Mouse (Mus musculus) brain, adult 2 months (tissue): ENCODE data around the gene Whrn.
A peak's percentile ranks its signal among the peaks of the same experiment; 100 is the strongest.

ENCODE experiments used
- DNase-seq: peaks from one replicate; pipeline ENCODE4 v3.0.0; 2011; ENCODE audit warnings: low read depth, low spot score

Whrn gene

GRCm38 (mm10) chr4:63409317-63409907 is 86.4 kb downstream of the Whrn start:
- DNase-seq, result peak; percentile 43

- peak; percentile 58 for DNase-seq
Measured at GRCm38 (mm10) chr4:63408649-63409048, 87.1 kb downstream of the Whrn start.

GRCm38 (mm10) chr4:63408247-63408646 is 87.5 kb downstream of the Whrn start:
- peak; percentile 17 for DNase-seq

- DNase-seq, result no peak
Measured at GRCm38 (mm10) chr4:63405683-63406082, 90.1 kb downstream of the Whrn start.

- DNase-seq, result no peak
Measured at GRCm38 (mm10) chr4:63405051-63405450, 90.7 kb downstream of the Whrn start.

GRCm38 (mm10) chr4:63404205-63404604 is 91.6 kb downstream of the Whrn start:
- no peak for DNase-seq

- peak; percentile 69 for DNase-seq
Measured at GRCm38 (mm10) chr4:63403040-63403959, 92.5 kb downstream of the Whrn start, which contains the start of gene Akna. TSS of gene Akna (minus strand) at chr4:63403354.

- DNase-seq, result no peak
Measured at GRCm38 (mm10) chr4:63402558-63402957, 93.2 kb downstream of the Whrn start.

GRCm38 (mm10) chr4:63402056-63402455 is 93.7 kb downstream of the Whrn start:
- no peak for DNase-seq

- peak; percentile 29 for DNase-seq
Measured at GRCm38 (mm10) chr4:63401620-63402019, 94.2 kb downstream of the Whrn start.

GRCm38 (mm10) chr4:63400541-63401306 is 95.1 kb downstream of the Whrn start:
- no peak for DNase-seq

GRCm38 (mm10) chr4:63399691-63400270 is 96.0 kb downstream of the Whrn start:
- no peak for DNase-seq

- DNase-seq, result peak; percentile 20
Measured at GRCm38 (mm10) chr4:63398854-63399609, 96.8 kb downstream of the Whrn start.

- no peak for DNase-seq
Measured at GRCm38 (mm10) chr4:63397981-63398537, 97.7 kb downstream of the Whrn start.

GRCm38 (mm10) chr4:63391322-63391721 is 104.5 kb downstream of the Whrn start:
- no peak for DNase-seq

- DNase-seq, result no peak
Measured at GRCm38 (mm10) chr4:63389887-63390528, 105.8 kb downstream of the Whrn start.

GRCm38 (mm10) chr4:63389121-63389886 is 106.5 kb downstream of the Whrn start:
- DNase-seq, result peak; percentile 16

- DNase-seq, result no peak
Measured at GRCm38 (mm10) chr4:63388029-63388428, 107.8 kb downstream of the Whrn start.

GRCm38 (mm10) chr4:63385784-63386183 is 110.0 kb downstream of the Whrn start:
- DNase-seq, result peak; percentile 24
